Mouse (Mus musculus) kidney, adult 18-20 months (tissue): ENCODE results near the gene AB124611.
A peak's percentile ranks its signal among the peaks of the same experiment; 100 is the strongest.
"Not testable (repeated sequence)": the region's sequence is repeated elsewhere in the genome, so short reads cannot be mapped to it uniquely, and the experiment has no call there.

Experiments used
- DNase-seq: peaks from one replicate; pipeline ENCODE4 v3.0.0; 2021

The AB124611 gene

GRCm38 (mm10) chr9:21565004-21565586 is 39.1 kb downstream of the AB124611 start:
- no peak for DNase-seq

GRCm38 (mm10) chr9:21566538-21566937 is 40.6 kb downstream of the AB124611 start:
- no peak for DNase-seq

GRCm38 (mm10) chr9:21567051-21567450 is 41.1 kb downstream of the AB124611 start:
- no peak for DNase-seq

GRCm38 (mm10) chr9:21568657-21569255 is 42.8 kb downstream of the AB124611 start:
- no peak for DNase-seq

- DNase-seq = no peak
These were observed 48.2 kb downstream of the AB124611 start for GRCm38 (mm10) chr9:21574012-21574801.

GRCm38 (mm10) chr9:21575253-21575652 is 49.3 kb downstream of the AB124611 start:
- no peak for DNase-seq

GRCm38 (mm10) chr9:21576286-21576685 is 50.3 kb downstream of the AB124611 start:
- DNase-seq = no peak

- no peak for DNase-seq
These were observed 52.2 kb downstream of the AB124611 start for GRCm38 (mm10) chr9:21578226-21578625.

- DNase-seq = no peak
These were observed 59.4 kb downstream of the AB124611 start for GRCm38 (mm10) chr9:21585401-21585800.

- DNase-seq = no peak
These were observed 61.8 kb downstream of the AB124611 start for GRCm38 (mm10) chr9:21587678-21588349.

DNA sequence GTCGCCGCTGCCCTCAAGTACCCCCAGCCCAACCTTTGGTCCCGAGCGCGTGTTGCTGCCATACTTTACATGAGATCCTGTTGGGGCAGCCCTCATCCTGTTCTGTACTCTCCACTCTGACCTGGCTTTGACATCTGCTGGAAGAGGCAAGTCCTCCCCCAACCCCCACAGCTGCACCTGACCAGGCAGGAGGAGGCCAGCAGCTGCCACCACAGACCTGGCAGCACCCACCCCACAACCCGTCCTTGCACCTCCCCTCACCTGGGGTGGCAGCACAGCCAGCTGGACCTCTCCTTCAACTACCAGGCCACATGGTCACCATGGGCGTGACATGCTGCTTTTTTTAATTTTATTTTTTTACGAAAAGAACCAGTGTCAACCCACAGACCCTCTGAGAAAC is 62.4 kb downstream of the AB124611 start:
- no peak for DNase-seq

DNA sequence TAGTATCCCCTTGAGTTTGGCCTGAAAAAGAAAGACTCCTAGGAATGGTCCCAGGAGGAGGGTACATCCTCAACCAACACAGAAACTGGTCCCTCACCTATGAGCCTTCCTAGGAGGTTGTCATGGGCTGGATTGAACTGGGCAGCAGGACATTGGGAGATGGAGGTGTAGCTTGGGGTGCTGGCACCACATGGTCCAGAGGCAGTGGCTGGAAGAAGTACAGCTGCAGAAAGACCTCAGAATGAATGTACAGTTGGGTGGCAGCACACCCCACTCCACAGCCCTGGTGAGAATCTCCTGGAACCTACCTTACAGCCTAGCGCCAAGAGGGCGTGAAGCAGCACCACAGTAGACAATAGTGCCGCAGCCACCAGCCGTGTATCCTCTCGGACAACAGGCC is 63.6 kb downstream of the AB124611 start:
- DNase-seq = no peak

DNA sequence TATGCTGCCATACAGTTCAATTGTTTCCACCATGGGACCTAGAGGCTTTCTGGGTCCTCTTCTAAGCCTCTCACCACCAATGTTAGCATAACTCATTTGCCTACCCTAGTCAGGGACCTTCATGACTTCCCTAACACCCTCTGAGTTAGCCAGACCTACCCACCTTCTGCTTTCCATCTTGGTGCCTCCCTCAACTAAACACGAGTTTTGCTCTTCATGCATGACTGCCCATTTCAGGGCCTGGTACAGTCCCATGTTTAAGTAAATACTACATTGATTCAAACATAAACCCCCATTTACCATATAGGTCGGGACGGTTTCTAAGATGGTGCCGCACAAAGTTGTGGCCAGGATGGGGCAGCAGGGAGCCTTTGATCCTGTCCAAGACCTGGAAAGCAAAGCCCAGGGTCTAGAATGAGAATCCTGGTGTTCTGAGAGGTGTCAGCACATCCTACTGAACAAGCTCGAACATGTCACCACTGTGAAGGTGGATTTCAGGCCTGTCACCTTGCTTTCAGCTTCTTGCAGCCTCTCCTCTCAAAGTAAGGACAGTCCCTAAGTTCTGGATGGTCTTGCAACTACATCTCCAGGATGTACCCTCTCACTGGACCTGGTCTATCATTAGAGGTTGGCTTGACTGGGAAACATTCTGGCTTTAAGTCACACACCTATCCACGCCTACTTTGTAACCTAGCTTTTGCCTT is 65.3 kb downstream of the AB124611 start:
- DNase-seq = no peak

DNA sequence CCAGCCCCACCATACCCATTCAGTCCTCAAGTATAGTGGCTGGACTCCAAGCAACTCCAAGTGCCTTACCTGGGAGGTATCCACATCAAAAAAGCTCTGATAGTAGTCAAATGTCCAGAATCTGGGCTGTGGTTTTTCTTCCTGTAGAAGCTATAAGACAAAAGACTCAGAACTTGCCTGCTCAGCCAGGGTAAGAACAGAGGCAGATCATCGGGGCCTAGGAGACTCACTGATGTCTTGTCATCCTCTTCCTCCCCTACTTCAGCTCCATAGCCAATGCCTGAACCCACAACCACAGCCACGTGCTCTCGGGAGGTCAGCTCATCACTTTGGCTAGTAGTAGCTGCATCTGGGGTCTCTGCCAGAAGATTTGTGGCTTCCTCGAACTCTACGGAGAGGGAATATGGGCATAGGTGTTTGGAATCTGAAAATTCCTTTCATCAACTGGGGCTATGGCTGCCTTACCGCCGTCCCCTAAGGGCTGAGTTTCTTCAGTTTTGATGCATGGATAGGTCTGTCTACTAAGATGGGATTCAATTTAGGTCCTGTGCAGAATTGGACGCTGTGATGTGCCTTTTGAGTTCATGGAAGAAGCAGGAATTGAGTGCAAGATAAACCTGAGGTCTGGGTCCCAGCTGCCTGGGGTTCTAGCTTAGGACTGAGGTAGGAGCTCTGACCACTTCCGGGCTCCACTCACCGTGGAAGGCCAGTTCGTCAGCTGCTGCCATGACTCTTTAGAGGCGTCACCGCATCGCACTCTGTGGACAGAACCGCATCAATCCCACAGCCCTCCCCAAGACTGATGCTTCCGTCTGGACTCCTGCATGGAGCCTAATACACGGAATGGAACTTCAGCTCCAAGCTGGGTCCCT is 66.1 kb downstream of the AB124611 start:
- no peak for DNase-seq

- DNase-seq = peak; percentile 90
These were observed 66.7 kb downstream of the AB124611 start, which contains the start of the genes Timm29 and Yipf2 for GRCm38 (mm10) chr9:21592703-21593121. TSS of gene Timm29 (plus strand) at chr9:21592722. TSS of gene Yipf2 (minus strand) at chr9:21592828.

DNA sequence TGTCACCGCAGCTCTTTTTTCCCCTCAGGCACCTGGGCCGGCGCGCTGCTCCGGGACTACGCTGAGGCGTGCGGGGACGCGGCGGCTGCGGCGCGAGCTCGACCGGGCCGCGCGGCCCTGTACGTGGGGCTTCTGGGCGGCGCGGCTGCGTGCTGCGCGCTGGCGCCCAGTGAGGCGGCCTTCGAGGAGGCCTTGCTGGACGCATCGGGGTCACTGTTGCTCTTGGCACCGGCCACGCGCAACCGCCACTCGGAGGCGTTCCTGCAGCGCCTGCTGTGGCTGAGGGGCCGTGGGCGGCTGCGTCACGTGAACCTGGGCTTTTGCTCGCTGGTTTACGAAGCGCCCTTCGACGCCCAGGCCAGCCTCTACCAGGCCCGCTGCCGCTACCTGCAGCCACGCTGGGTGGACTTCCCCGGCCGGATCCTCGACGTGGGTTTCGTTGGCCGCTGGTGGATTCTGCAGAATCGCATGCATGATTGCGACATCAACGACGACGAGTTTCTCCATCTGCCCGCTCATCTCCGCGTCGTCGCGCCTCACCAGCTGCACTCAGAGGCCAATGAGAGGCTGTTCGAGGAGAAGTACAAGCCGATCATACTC is 67.2 kb downstream of the AB124611 start:
- no peak for DNase-seq

- not testable (repeated sequence) for DNase-seq
These were observed 68.4 kb downstream of the AB124611 start for GRCm38 (mm10) chr9:21594350-21594749.

- DNase-seq = no peak
These were observed 68.9 kb downstream of the AB124611 start for GRCm38 (mm10) chr9:21594838-21595237.
